Mouse (Mus musculus): ENCODE results near the gene Rab3gap1. TPM values are rescaled to one million over a fixed set of nuclear protein-coding genes. Genes with fewer than 3 reads are reported as not detected.
"Not testable (repeated sequence)": the region's sequence is repeated elsewhere in the genome, so short reads cannot be mapped to it uniquely, and the experiment has no call there.

The Rab3gap1 gene
- total RNA-seq, 2 experiments from 2014 or later = 46.5 to 51.4 TPM

GRCm38 (mm10) chr1:127915316-127915715 lies 46.7 kb downstream of the Rab3gap1 start:
- DNase-seq (ENCODE audit: low spot score in 2 of 2) = no peak

DNA sequence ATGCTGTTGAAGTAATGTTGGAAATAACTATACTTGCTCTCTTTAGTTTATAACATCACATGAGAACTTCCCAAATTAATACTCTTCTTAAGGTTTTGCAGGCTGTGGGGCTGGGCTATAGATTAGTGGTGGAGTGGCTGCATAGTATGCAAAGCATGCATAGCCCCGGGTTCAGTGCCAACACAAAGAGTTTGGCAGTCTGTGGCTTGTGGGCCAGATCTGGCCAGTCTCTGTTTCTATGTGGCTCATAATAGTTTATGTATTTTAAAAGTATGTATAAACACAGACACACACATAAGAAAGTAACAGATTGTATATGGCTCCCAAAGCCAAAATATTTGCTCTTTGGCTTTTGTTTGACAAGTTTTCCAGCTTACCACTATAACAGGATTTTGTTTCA lies 47.2 kb downstream of the Rab3gap1 start:
- DNase-seq (ENCODE audit: low spot score in 2 of 2) = no peak

GRCm38 (mm10) chr1:127933405-127933804 lies 64.8 kb downstream of the Rab3gap1 start:
- no peak for DNase-seq (ENCODE audit: low spot score in 2 of 2)

GRCm38 (mm10) chr1:127934322-127934721 lies 65.7 kb downstream of the Rab3gap1 start:
- no peak for DNase-seq (ENCODE audit: low spot score in 2 of 2)

DNA sequence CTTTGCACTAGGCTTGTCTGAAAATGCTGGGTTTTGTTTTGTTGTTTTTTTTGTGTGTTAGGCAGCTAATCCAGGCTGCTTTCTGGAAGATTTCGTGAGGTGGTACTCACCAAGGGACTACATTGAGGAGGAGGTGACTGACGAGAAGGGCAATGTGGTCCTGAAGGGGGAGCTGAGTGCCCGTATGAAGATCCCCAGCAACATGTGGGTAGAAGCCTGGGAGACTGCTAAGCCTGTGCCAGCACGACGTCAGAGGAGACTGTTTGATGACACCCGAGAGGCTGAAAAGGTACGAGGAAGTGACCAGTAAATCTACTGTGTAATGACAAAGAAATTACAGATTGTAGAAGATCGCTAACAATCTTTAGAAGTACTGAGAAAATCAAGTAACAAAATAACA lies 68.7 kb downstream of the Rab3gap1 start:
- no peak for DNase-seq (ENCODE audit: low spot score in 2 of 2)

DNA sequence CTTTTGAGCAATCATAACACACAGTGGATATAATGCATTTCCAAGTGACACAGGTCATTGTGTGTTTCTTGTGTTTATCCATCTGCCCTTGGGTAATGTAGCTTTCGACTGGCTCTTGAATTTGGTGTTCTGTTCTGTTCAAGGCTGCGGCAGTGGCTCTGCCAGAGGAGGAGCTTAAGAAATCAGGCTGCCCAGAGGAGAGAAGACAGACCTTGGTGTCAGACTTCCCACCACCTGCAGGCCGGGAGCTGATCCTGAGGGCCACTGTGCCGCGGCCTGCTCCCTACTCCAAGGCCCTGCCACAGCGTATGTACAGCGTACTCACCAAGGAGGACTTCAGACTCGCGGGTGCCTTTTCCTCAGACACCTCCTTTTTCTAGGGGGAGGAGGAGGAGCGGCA lies 73.7 kb downstream of the Rab3gap1 start:
- no peak for DNase-seq (ENCODE audit: low spot score in 2 of 2)

- DNase-seq (ENCODE audit: low spot score in 2 of 2) = no peak
Measured at GRCm38 (mm10) chr1:127943516-127943915, 74.9 kb downstream of the Rab3gap1 start.

DNA sequence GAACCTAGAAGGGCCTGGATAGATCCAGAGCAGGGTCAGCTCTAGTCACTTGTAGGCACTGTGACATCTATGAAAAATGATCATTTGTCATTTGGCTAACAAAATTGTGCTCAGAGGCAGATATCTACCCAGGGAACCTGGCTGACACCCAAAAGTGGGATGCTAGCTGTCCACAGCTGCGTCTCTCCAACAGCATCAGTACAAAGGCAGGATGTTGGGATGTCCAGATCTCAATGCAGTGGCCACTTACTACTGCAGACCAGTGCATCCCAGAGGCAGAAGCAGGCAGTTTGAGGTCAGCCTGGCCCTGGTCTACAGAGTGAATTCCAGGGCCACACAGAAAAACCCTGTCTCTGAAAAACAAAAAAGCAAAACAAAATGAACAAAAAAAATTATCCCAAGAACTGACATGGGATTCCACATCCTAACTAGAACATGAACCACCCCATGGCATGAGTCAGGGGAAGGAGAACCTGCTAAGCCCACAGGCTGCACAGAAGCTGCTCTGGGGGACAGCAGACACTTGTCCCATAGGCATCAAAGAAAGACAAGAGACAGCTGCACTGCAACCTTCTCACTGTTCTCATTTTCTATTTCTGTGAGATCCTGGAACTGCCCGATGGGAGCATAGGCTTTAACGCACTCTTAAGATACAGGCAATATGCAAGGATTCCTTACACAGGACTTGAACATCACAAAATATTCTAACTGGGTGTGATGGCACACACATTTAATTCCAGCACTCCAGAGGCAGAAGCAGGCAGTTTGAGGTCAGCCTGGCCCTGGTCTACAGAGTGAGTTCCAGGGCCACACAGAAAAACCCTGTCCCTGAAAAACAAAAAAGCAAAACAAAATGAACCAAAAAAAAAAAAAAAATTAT lies 77.4 kb downstream of the Rab3gap1 start:
- DNase-seq (ENCODE audit: low spot score in 2 of 2) = no peak

- no peak for DNase-seq (ENCODE audit: low spot score in 2 of 2)
Measured at GRCm38 (mm10) chr1:127946615-127947249, 78.2 kb downstream of the Rab3gap1 start.

DNA sequence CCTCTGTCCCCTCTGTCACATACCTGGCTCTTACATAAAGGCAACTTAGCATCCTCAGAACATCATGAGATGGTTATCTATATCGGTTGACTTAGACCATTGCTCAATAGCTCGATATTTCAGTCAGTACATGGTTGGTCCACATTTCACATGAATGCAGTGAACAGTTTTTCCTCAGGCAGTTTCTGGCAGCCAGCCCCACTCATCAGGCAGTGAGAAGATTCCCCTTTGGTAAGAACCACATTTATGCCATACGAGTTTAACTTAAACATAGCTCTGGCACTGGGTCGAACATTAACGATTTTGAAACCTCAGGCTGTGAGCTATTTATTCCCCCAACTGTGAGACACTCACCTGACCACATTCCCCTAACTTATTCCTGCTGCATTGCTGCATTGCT lies 80.2 kb downstream of the Rab3gap1 start:
- no peak for DNase-seq (ENCODE audit: low spot score in 2 of 2)

DNA sequence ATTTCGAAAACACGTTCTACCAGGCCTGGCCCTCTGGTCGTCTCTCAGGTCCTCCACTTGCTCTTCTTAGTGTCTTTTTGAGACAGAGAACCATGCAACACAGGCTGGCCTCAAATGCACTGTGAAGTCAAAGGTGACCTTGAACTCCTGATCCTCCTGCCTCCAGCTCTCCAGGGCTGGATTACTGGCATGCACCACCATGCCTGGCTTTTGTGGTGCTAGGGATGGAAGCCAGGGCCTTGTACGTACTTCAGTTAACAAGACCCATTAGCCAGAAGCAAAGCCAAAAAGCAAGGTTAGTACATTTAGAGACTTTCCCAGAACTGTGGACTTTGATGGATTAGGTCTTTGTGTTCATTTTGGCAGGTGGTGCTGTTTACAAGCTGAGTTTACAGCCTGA lies 83.7 kb downstream of the Rab3gap1 start:
- no peak for DNase-seq (ENCODE audit: low spot score in 2 of 2)

DNA sequence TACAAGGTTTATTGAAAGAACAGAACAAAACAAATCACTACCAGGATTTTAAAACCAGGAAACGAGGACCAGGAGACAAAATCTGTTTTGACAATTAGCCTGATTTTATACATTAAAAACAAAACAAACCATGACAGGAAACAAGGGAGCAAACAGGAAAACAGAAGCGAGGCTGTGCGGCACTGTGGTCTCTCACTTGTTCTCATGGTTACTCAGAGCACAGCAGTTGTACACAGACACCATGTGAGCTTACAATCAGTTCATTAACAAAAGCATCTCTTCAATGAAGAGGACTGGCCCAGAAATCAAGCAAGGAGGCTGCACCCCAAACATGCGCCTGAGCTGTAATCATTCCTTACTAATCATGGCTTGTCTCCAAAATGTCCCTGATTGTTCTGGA lies 85.6 kb downstream of the Rab3gap1 start:
- not testable (repeated sequence) for DNase-seq (ENCODE audit: low spot score in 2 of 2)

GRCm38 (mm10) chr1:127954800-127955199 lies 86.2 kb downstream of the Rab3gap1 start:
- no peak for DNase-seq (ENCODE audit: low spot score in 2 of 2)

GRCm38 (mm10) chr1:127956524-127956923 lies 88.0 kb downstream of the Rab3gap1 start:
- no peak for DNase-seq (ENCODE audit: low spot score in 2 of 2)

DNA sequence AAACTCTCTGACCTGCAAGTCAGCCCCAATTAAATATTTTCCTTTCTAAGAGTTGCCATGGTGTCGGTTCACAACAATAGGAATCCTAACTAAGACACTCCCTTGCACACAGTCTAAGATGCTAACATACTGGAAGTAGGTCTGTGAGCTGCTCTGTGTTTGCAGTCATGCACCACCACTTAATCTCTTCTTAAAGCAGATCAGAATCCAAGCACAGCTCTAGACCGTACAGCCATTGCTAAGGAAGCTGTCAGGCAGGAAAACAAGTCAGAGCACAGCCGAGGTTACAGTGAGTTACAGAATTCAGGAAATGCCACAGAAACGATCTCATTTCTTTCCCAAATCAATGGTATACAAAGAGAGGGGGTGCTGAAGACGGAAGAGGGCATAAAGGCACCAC lies 90.2 kb downstream of the Rab3gap1 start:
- no peak for DNase-seq (ENCODE audit: low spot score in 2 of 2)

- DNase-seq (ENCODE audit: low spot score in 2 of 2) = no peak
Measured at GRCm38 (mm10) chr1:127959312-127959718, 90.7 kb downstream of the Rab3gap1 start.

DNA sequence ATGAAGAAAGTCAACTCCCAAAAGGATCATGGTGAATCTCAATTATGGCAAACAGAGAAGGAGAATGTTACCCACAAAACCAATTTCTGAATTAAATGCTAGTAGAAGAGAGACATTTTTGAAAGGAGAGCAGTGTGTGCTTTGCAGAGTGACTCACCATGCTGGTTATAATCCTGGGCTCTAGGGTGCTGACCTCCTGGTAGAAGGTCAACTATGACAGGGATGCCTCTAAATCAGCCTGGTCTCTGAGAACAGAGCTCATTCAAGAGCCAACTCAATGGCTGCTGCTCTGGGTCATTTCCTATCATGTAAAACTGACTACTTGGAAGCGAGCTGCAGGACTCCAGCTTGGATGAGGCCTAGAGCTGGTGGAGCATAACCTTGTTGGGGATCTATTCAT lies 92.6 kb downstream of the Rab3gap1 start:
- DNase-seq (ENCODE audit: low spot score in 2 of 2) = no peak

- DNase-seq (ENCODE audit: low spot score in 2 of 2) = no peak
Measured at GRCm38 (mm10) chr1:127963326-127963725, 94.8 kb downstream of the Rab3gap1 start.

DNA sequence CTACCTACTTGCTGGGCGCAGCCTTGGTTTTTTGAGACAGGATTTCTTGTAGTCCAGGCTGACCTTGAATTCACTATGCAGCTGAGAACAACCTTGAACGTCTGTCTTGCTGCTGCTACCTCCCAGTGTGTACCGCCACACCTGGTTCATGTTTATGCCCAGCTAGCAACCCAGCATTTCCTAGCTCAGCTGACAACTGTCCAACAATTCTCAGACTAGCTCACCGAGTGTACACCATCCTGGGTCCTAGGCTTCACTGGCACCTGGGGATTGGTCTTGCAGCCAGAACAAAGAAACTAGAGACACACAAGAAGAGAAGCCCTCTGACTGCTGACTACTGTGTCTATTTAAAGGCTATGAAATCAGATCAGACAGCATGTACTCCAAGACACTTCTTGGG lies 102.3 kb downstream of the Rab3gap1 start:
- DNase-seq (ENCODE audit: low spot score in 2 of 2) = no peak

DNA sequence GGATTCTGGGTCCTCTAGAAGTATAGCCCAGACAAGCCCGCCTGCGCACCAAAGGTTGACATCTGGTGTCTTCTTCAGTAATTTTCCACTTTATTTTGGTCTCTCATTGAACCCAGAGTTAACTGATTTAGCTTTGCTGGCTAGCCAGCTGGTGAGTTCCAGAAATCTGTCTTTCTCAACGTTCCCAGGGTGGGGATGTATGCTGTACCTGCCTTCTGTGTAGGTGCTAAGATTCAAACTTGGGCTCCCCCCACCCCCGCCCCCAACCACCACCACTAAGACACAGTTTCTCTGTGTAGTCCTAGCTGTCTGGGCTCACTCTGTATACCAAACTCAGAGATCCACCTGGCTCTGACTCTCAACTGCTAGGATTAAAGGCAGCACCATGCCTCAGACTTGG lies 105.5 kb downstream of the Rab3gap1 start:
- DNase-seq (ENCODE audit: low spot score in 2 of 2) = no peak

GRCm38 (mm10) chr1:127975676-127976075 lies 107.1 kb downstream of the Rab3gap1 start:
- DNase-seq (ENCODE audit: low spot score in 2 of 2) = peak in 1 of 2 experiments; percentile 15

GRCm38 (mm10) chr1:127976106-127976505 lies 107.5 kb downstream of the Rab3gap1 start:
- no peak for DNase-seq (ENCODE audit: low spot score in 2 of 2)

DNA sequence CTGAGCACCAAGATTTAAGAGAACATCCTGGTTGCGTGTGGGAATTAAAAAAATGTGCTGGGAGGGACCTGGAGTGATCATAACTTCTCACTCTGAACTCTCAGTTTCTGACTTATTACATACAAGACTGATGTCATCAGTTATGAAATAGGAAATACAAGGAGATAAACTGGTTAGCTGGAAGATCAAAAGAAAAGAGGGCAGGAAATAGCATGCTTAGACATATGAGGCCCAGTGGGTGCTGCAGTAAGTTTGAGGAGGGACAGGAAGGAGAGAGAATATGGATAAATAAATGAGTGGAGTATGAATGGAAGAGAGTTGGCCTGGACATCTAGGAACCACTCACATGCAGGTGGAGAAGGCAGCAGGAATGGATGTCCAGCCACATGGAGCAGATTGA lies 109.6 kb downstream of the Rab3gap1 start:
- no peak for DNase-seq (ENCODE audit: low spot score in 2 of 2)
